ENCODE assay signal across 8 mouse cellular contexts in genomic region chr2:35610168-35610951, GRCm38 (mm10). TPM values are rescaled to one million over a fixed set of nuclear protein-coding genes. Genes with fewer than 3 reads are reported as not detected.
DNase-seq lines count a peak whose midpoint lies in the region; ATAC-seq and TF ChIP-seq lines count a peak whose summit lies in the region.

No protein-coding gene starts in this region.

- H3K27ac ChIP-seq in neural tube, embryonic 13.5 days (replicated peaks): peak overlapping the region; percentile 43; the same call in 1 of the 2 replicates

- H3K4me3 ChIP-seq in neural tube, embryonic 13.5 days: no peak overlapping the region

- TF ChIP-seq POLR2A in brain, embryonic 14.5 days (IDR thresholded peaks at IDR 0.05; ENCODE audit: borderline replicate concordance, extremely low read depth, insufficient read depth, insufficient read length, poor library complexity, severe bottlenecking): no peak

- 6% methylated on average over 10 of the region's 11 CpGs for WGBS in neural tube, embryonic 13.5 days

- H3K4me2 ChIP-seq in neural tube, embryonic 13.5 days: 0 out of 2 replicates have a peak overlapping the region, but pooled peaks have one; percentile 1

- TF ChIP-seq CTCF in brain, embryonic 14.5 days (IDR thresholded peaks at IDR 0.05; ENCODE audit: borderline replicate concordance, extremely low read depth, insufficient read depth, insufficient read length): no peak

- peak; percentile 12; the same call in 1 of the 2 replicates for ATAC-seq in neural tube, embryonic 13.5 days (ENCODE audit: low read depth)

- no peaks in the 10 kb centered on the region for H3K9me3 ChIP-seq in neural tube, embryonic 13.5 days

- intact Hi-C loops in left cerebral cortex, postnatal 14 days (cut with DNase I): no loop called here

- H3K4me1 ChIP-seq in neural tube, embryonic 13.5 days (replicated peaks): peaks cover 66% of the 10 kb centered on the region

- no peaks in the 10 kb centered on the region for H3K36me3 ChIP-seq in neural tube, embryonic 13.5 days

- H3K27me3 ChIP-seq in neural tube, embryonic 13.5 days: no peaks in the 10 kb centered on the region

- peak overlapping the region; percentile 26; the same call in 1 of the 2 replicates for H3K9ac ChIP-seq in neural tube, embryonic 13.5 days

- DNase-seq in heart, adult 11 months: peak; percentile 95
- DNase-seq in heart, postnatal 4 days: no peak
- DNase-seq in brain, embryonic 14.5 days (ENCODE audit: low read depth): peak; percentile 68
- DNase-seq in frontal cortex, adult 2 months (ENCODE audit: extremely low spot score in 1 of 2, low spot score in 1 of 2): peak; percentile 41 to 76
- peak; percentile 60 to 69 for DNase-seq in left cerebral cortex, postnatal 14 days (ENCODE audit: low spot score in 2 of 2)
- no peak for DNase-seq in spleen, adult 12 weeks (ENCODE audit: low spot score)
- no peak for DNase-seq in urinary bladder, adult 2 months (ENCODE audit: low spot score)

RNA-seq across cellular contexts. Expression of gene Dab2ip, which starts 52.3 kb away (rescaled TPM):
- total RNA-seq in heart, postnatal 4 days (2021): 10 to 100 TPM; 54.6 to 55.2 TPM
- polyA plus RNA-seq in brain, embryonic 14.5 days (2012; rRNA removed): 118 and 126 TPM in 2 replicates
- 73.9 and 77.2 TPM in 2 replicates for polyA plus RNA-seq in frontal cortex, adult 2 months (2012; rRNA removed)
- total RNA-seq in left cerebral cortex, postnatal 14 days (2021): 100 to 1,000 TPM; 155 to 169 TPM
- 55.4 and 67.4 TPM in 2 replicates for polyA plus RNA-seq in neural tube, embryonic 13.5 days (2015; fragmentation: Nextera tagmentation; extraction: Ambion mirVana)
- polyA plus RNA-seq in urinary bladder, adult 2 months (2012; rRNA removed): 65.2 and 77.8 TPM in 2 replicates

Comparison
In these comparisons a context has a peak if more than half of its experiments do, and no peak if none do; other contexts are left out.
1. DNase-seq: peak in heart, adult 11 months (single experiment), brain, embryonic 14.5 days (single experiment), frontal cortex, adult 2 months (2 of 2) and left cerebral cortex, postnatal 14 days (2 of 2); none in heart, postnatal 4 days (single experiment), spleen, adult 12 weeks (single experiment) and urinary bladder, adult 2 months (single experiment).